Mouse (Mus musculus): ENCODE results near the gene Prkar1b. TPM values are rescaled to one million over a fixed set of nuclear protein-coding genes. Genes with fewer than 3 reads are reported as not detected.
A peak's percentile ranks its signal among the peaks of the same experiment; 100 is the strongest.

Prkar1b gene
- polyA plus RNA-seq, 1 experiment: 1.3 TPM

- H3K79me2 ChIP-seq (ENCODE audit: control insufficient read depth, insufficient read depth): no peaks in the 10 kb centered on the region
- H3K27me3 ChIP-seq (ENCODE audit: control insufficient read depth, insufficient read depth, insufficient read length): no peaks in the 10 kb centered on the region
- no peaks in the 10 kb centered on the region for H3K36me3 ChIP-seq (ENCODE audit: control insufficient read depth, insufficient read depth)
- H3K4me3 ChIP-seq: no peak overlapping the region
- no peak overlapping the region for H3ac ChIP-seq (ENCODE audit: control insufficient read depth, insufficient read length)
- H3K4me2 ChIP-seq (ENCODE audit: low read depth): no peak overlapping the region
- TF ChIP-seq MAX (IDR thresholded peaks at IDR 0.05; ENCODE audit: low read depth): no peak
These were observed 48.0 kb downstream of the Prkar1b start for GRCm38 (mm10) chr5:139101783-139102182.

- Histone ChIP-seq H3K4me2 (ENCODE audit: low read depth) (no peak overlapping the region), H3K4me3 (no peak overlapping the region), H3ac (ENCODE audit: control insufficient read depth, insufficient read length) (no peak overlapping the region), H3K36me3 (ENCODE audit: control insufficient read depth, insufficient read depth) (no peaks in the 10 kb centered on the region), H3K79me2 (ENCODE audit: control insufficient read depth, insufficient read depth) (no peaks in the 10 kb centered on the region), H3K27me3 (ENCODE audit: control insufficient read depth, insufficient read depth, insufficient read length) (no peaks in the 10 kb centered on the region)
- TF ChIP-seq SRF (IDR thresholded peaks at IDR 0.05; ENCODE audit: control insufficient read depth, insufficient read length, low read depth) (no peak), USF1 (IDR thresholded peaks at IDR 0.05; ENCODE audit: low read depth) (no peak), MYOG (IDR thresholded peaks at IDR 0.05; ENCODE audit: control insufficient read depth in 1 of 3, insufficient read depth in 1 of 3, insufficient read length in 2 of 3, low read depth in 2 of 3) (peak in 1 of 3 experiments; percentile 1)
These were observed 50.5 kb downstream of the Prkar1b start for GRCm38 (mm10) chr5:139098991-139099972.

GRCm38 (mm10) chr5:139095297-139096110 is 54.3 kb downstream of the Prkar1b start:
- Histone ChIP-seq H3K4me3 (no peak overlapping the region), H3ac (ENCODE audit: control insufficient read depth, insufficient read length) (no peak overlapping the region), H3K79me2 (ENCODE audit: control insufficient read depth, insufficient read depth) (no peaks in the 10 kb centered on the region), H3K27me3 (ENCODE audit: control insufficient read depth, insufficient read depth, insufficient read length) (no peaks in the 10 kb centered on the region), H3K4me2 (ENCODE audit: low read depth) (no peak overlapping the region), H3K36me3 (ENCODE audit: control insufficient read depth, insufficient read depth) (no peaks in the 10 kb centered on the region)
- no peak for TF ChIP-seq CEBPB (IDR thresholded peaks at IDR 0.05; ENCODE audit: insufficient read depth, poor library complexity, severe bottlenecking)
- TF ChIP-seq USF1 (IDR thresholded peaks at IDR 0.05; ENCODE audit: low read depth): no peak
- TF ChIP-seq POLR2A (IDR thresholded peaks at IDR 0.05; ENCODE audit: insufficient read length, low read depth): no peak
- TF ChIP-seq MAX (IDR thresholded peaks at IDR 0.05; ENCODE audit: low read depth): no peak
- no peak for TF ChIP-seq MYOG (IDR thresholded peaks at IDR 0.05; ENCODE audit: control insufficient read depth in 1 of 3, insufficient read depth in 1 of 3, insufficient read length in 2 of 3, low read depth in 2 of 3)
- no peak for TF ChIP-seq POLR2AphosphoS2 (IDR thresholded peaks at IDR 0.05; ENCODE audit: insufficient read length, low read depth)
- TF ChIP-seq MYOD1 (IDR thresholded peaks at IDR 0.05; ENCODE audit: control insufficient read depth in 1 of 3, insufficient read length in 2 of 3, low read depth in 2 of 3): no peak
- no peak for TF ChIP-seq SRF (IDR thresholded peaks at IDR 0.05; ENCODE audit: control insufficient read depth, insufficient read length, low read depth)
- TF ChIP-seq E2F4 (IDR thresholded peaks at IDR 0.05; ENCODE audit: insufficient read depth): no peak
- no peak for TF ChIP-seq REST (IDR thresholded peaks at IDR 0.05; ENCODE audit: insufficient read depth, insufficient read length)
- TF ChIP-seq TCF12 (IDR thresholded peaks at IDR 0.05; ENCODE audit: insufficient read depth, poor library complexity, severe bottlenecking): no peak
- no peak for TF ChIP-seq TCF3 (IDR thresholded peaks at IDR 0.05; ENCODE audit: insufficient read length, low read depth)

- H3K36me3 ChIP-seq (ENCODE audit: control insufficient read depth, insufficient read depth): no peaks in the 10 kb centered on the region
- H3K4me3 ChIP-seq: no peak overlapping the region
- H3K79me2 ChIP-seq (ENCODE audit: control insufficient read depth, insufficient read depth): no peaks in the 10 kb centered on the region
- H3ac ChIP-seq (ENCODE audit: control insufficient read depth, insufficient read length): no peak overlapping the region
- H3K27me3 ChIP-seq (ENCODE audit: control insufficient read depth, insufficient read depth, insufficient read length): no peaks in the 10 kb centered on the region
- TF ChIP-seq MYOD1 (IDR thresholded peaks at IDR 0.05; ENCODE audit: control insufficient read depth in 1 of 3, insufficient read length in 2 of 3, low read depth in 2 of 3): peak; percentile 76 to 93 (median 89)
- peak; percentile 93 for TF ChIP-seq TCF12 (IDR thresholded peaks at IDR 0.05; ENCODE audit: insufficient read depth, poor library complexity, severe bottlenecking)
- peak; percentile 72 to 94 (median 82) for TF ChIP-seq MYOG (IDR thresholded peaks at IDR 0.05; ENCODE audit: control insufficient read depth in 1 of 3, insufficient read depth in 1 of 3, insufficient read length in 2 of 3, low read depth in 2 of 3)
- peak; percentile 86 for TF ChIP-seq TCF3 (IDR thresholded peaks at IDR 0.05; ENCODE audit: insufficient read length, low read depth)
- TF ChIP-seq POLR2AphosphoS2 (IDR thresholded peaks at IDR 0.05; ENCODE audit: insufficient read length, low read depth): no peak
- no peak overlapping the region for H3K4me2 ChIP-seq (ENCODE audit: low read depth)
These were observed 56.3 kb downstream of the Prkar1b start for GRCm38 (mm10) chr5:139093534-139093933.

- no peak overlapping the region for H3K4me3 ChIP-seq
- TF ChIP-seq POLR2AphosphoS2 (IDR thresholded peaks at IDR 0.05; ENCODE audit: insufficient read length, low read depth) (no peak), POLR2A (IDR thresholded peaks at IDR 0.05; ENCODE audit: insufficient read length, low read depth) (no peak)
- no peaks in the 10 kb centered on the region for H3K36me3 ChIP-seq (ENCODE audit: control insufficient read depth, insufficient read depth)
- H3K4me2 ChIP-seq (ENCODE audit: low read depth): no peak overlapping the region
- H3K79me2 ChIP-seq (ENCODE audit: control insufficient read depth, insufficient read depth): no peaks in the 10 kb centered on the region
- no peak overlapping the region for H3ac ChIP-seq (ENCODE audit: control insufficient read depth, insufficient read length)
- no peaks in the 10 kb centered on the region for H3K27me3 ChIP-seq (ENCODE audit: control insufficient read depth, insufficient read depth, insufficient read length)
These were observed 58.1 kb downstream of the Prkar1b start for GRCm38 (mm10) chr5:139091713-139092112.
